Mouse (Mus musculus): Measurements from ENCODE around the gene Ubqln1. TPM values are rescaled to one million over a fixed set of nuclear protein-coding genes. Genes with fewer than 3 reads are reported as not detected.

The Ubqln1 gene
- total and polyA plus RNA-seq, 3 experiments = 68.6 to 146 TPM; not detected in 1

DNA sequence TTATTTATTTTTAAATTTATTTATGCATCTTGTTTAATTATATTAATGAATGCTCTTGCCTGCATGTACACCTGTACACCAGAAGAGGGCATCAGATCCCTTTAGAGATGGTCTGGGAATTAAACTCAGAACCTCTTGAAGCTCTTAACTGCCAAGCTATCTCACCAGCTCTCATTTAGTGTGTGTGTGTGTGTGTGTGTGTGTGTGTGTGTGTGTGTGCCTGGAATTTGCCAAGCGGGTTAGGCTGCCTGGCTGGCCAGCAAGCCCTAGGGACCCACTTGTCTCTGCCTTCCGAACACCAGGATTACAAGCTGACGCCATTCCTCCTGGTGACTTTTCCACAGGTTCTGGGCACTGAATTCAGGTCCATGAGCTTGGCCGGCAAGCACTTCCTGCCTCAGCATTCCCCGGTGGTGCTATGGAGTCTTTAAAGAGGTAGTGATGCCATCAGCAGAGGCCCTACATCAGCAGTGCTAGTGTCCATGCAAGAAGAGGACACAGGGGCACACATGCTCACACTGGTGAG lies 66.4 kb downstream of the Ubqln1 start:
- 0 out of 2 replicates have a peak, but pooled peaks cover 6% of the 10 kb centered on the region for H3K79me2 ChIP-seq (ENCODE audit: control insufficient read depth, insufficient read depth, low read length, poor library complexity)
- H3K4me3 ChIP-seq (ENCODE audit: control insufficient read depth in 1 of 2, insufficient read depth in 1 of 2, low read depth in 2 of 2, low read length in 2 of 2) = peak overlapping the region; percentile 64
- TF ChIP-seq POLR2A (IDR thresholded peaks at IDR 0.05; ENCODE audit: control insufficient read depth in 1 of 2, insufficient read depth in 1 of 2, low read depth in 1 of 2, low read length in 2 of 2, poor library complexity in 1 of 2) (peak in 1 of 2 experiments; percentile 42; a peak in 1 of 4 replicates), ELF1 (IDR thresholded peaks at IDR 0.05; ENCODE audit: low read depth, low read length) (peak; percentile 39; the same call in 1 of the 2 replicates), TAL1 (IDR thresholded peaks at IDR 0.05; ENCODE audit: low read length) (no peak), SMC3 (IDR thresholded peaks at IDR 0.05; ENCODE audit: low read depth, low read length) (peak; percentile 40), SIN3A (IDR thresholded peaks at IDR 0.05; ENCODE audit: low read length) (peak; percentile 59), E2F4 (IDR thresholded peaks at IDR 0.05; ENCODE audit: borderline replicate concordance, low read depth, low read length) (no peak), GABPA (IDR thresholded peaks at IDR 0.05; ENCODE audit: low read depth, low read length) (0 out of 2 replicates have a peak, but pooled peaks have one; percentile 19), MXI1 (IDR thresholded peaks at IDR 0.05; ENCODE audit: low read depth, low read length) (peak; percentile 47), MAZ (IDR thresholded peaks at IDR 0.05; ENCODE audit: low read depth, low read length) (0 out of 2 replicates have a peak, but pooled peaks have one; percentile 20), GATA1 (IDR thresholded peaks at IDR 0.05; ENCODE audit: low read depth, low read length) (no peak), CHD1 (IDR thresholded peaks at IDR 0.05; ENCODE audit: low read depth, low read length) (no peak), RAD21 (IDR thresholded peaks at IDR 0.05; ENCODE audit: low read depth, low read length) (peak; percentile 69), ETS1 (IDR thresholded peaks at IDR 0.05; ENCODE audit: low read depth, low read length) (peak; percentile 28; the same call in 1 of the 2 replicates), UBTF (IDR thresholded peaks at IDR 0.05; ENCODE audit: borderline replicate concordance, insufficient read depth, low read depth, low read length) (no peak), MAX (IDR thresholded peaks at IDR 0.05; ENCODE audit: low read length) (0 out of 2 replicates have a peak, but pooled peaks have one; percentile 37), NELFE (IDR thresholded peaks at IDR 0.05; ENCODE audit: low read depth, low read length) (peak; percentile 34), TCF12 (IDR thresholded peaks at IDR 0.05; ENCODE audit: low read depth, low read length) (peak; percentile 36; the same call in 1 of the 2 replicates), CTCF (IDR thresholded peaks at IDR 0.05 in 2 of 3, conservative IDR thresholded peaks at IDR 0.05 in 1 of 3; ENCODE audit: control insufficient read depth in 1 of 3, insufficient read depth in 1 of 3, low read depth in 2 of 3, low read length in 3 of 3, poor library complexity in 1 of 3, severe bottlenecking in 1 of 3) (peak; percentile 33 to 65 (median 56); a peak in 5 of 6 replicates), HCFC1 (IDR thresholded peaks at IDR 0.05; ENCODE audit: low read depth, low read length) (peak; percentile 29; the same call in 1 of the 2 replicates), ZC3H11A (IDR thresholded peaks at IDR 0.05; ENCODE audit: low read depth, low read length) (peak; percentile 44; the same call in 1 of the 2 replicates)
- DNase-seq (ENCODE audit: low read depth, low spot score) = peak; percentile 84
- H3K4me1 ChIP-seq (ENCODE audit: control insufficient read depth in 1 of 2, insufficient read depth in 2 of 2, low read length in 2 of 2) = peaks cover 0 to 11% of the 10 kb centered on the region in 2 experiments; a peak in 2 of 4 replicates
- peaks cover 0 to 6% of the 10 kb centered on the region in 2 experiments; a peak in 2 of 4 replicates for H3K36me3 ChIP-seq (ENCODE audit: control insufficient read depth in 1 of 2, insufficient read depth in 2 of 2, low read length in 2 of 2)
- H3K9me3 ChIP-seq (replicated peaks; ENCODE audit: insufficient read depth, low read length) = no peaks in the 10 kb centered on the region
- no peaks in the 10 kb centered on the region for H3K27me3 ChIP-seq (ENCODE audit: control insufficient read depth in 1 of 2, insufficient read depth in 2 of 2, low read length in 2 of 2)
- H3K27ac ChIP-seq (ENCODE audit: control insufficient read depth, low read depth, low read length) = peak overlapping the region; percentile 45
- peak overlapping the region; percentile 70 for H3K9ac ChIP-seq (ENCODE audit: control insufficient read depth, low read depth, low read length, poor library complexity, severe bottlenecking)
